In genomic region chr4:137048550-137049032, GRCm38 (mm10) we compare ENCODE assay signal across 8 mouse cellular contexts. TPM values are rescaled to one million over a fixed set of nuclear protein-coding genes. Genes with fewer than 3 reads are reported as not detected.
DNase-seq lines count a peak whose midpoint lies in the region; ATAC-seq and TF ChIP-seq lines count a peak whose summit lies in the region.

Gene Zbtb40, minus strand, starts transcription at chr4:137048801.

- H3K9me3 ChIP-seq in hindbrain, embryonic 10.5 days = peaks cover 8% of the 10 kb centered on the region; the same call in 1 of the 2 replicates
- no peaks in the 10 kb centered on the region; the same call in 1 of the 2 replicates for H3K9me3 ChIP-seq in lung, postnatal 0 days (ENCODE audit: low read length)

- TF ChIP-seq EP300 in lung, postnatal 0 days (IDR thresholded peaks at IDR 0.05) = peak; percentile 89

- no peak for TF ChIP-seq CTCF in lung, postnatal 0 days (IDR thresholded peaks at IDR 0.05)

- peak within 1 kb of the TSS; percentile 55 for H3K9ac ChIP-seq in lung, postnatal 0 days (replicated peaks; ENCODE audit: low read depth)

- H3K36me3 ChIP-seq in hindbrain, embryonic 10.5 days = no peaks in the 10 kb centered on the region
- H3K36me3 ChIP-seq in lung, postnatal 0 days (ENCODE audit: insufficient read depth, low read length) = no peaks in the 10 kb centered on the region

- H3K4me2 ChIP-seq in lung, postnatal 0 days (replicated peaks; ENCODE audit: low read depth, low read length) = peak within 1 kb of the TSS; percentile 94

- under 1% methylated on average over 32 of the region's 32 CpGs for WGBS in hindbrain, embryonic 10.5 days
- 1% methylated on average over 32 of the region's 32 CpGs for WGBS in lung, postnatal 0 days

- DNase-seq in MN1 (ENCODE audit: low spot score) = peak; percentile 99
- DNase-seq in cerebellum, adult 9-10 months = peak; percentile 97
- DNase-seq in hindbrain, embryonic 10.5 days (ENCODE audit: low spot score) = peak; percentile 98
- peak; percentile 96 for DNase-seq in layer of hippocampus, adult 9-11 months
- DNase-seq in lung, postnatal 0 days (ENCODE audit: low spot score) = peak; percentile 97
- DNase-seq in ovary, postnatal 14 days (ENCODE audit: low spot score) = peak; percentile 83
- DNase-seq in thymus, postnatal 14 days = peak; percentile 90

- ATAC-seq in frontal cortex, adult (ENCODE audit: low TSS enrichment) = peak; percentile 91
- peak; percentile 100 for ATAC-seq in lung, postnatal 0 days

- H3K27ac ChIP-seq in hindbrain, embryonic 10.5 days = peak within 1 kb of the TSS; percentile 92
- H3K27ac ChIP-seq in lung, postnatal 0 days (ENCODE audit: low read length) = peak within 1 kb of the TSS; percentile 51; the same call in 1 of the 2 replicates

- H3K27me3 ChIP-seq in hindbrain, embryonic 10.5 days (ENCODE audit: insufficient read depth, poor library complexity, severe bottlenecking) = peaks cover 40% of the 10 kb centered on the region
- H3K27me3 ChIP-seq in lung, postnatal 0 days (replicated peaks; ENCODE audit: insufficient read depth, low read length) = no peaks in the 10 kb centered on the region

- peaks cover 23% of the 10 kb centered on the region for H3K4me1 ChIP-seq in hindbrain, embryonic 10.5 days (replicated peaks)
- H3K4me1 ChIP-seq in lung, postnatal 0 days (ENCODE audit: insufficient read depth, low read depth, low read length) = no peaks in the 10 kb centered on the region

- H3K4me3 ChIP-seq in hindbrain, embryonic 10.5 days = peak within 1 kb of the TSS; percentile 86
- peak within 1 kb of the TSS; percentile 93 for H3K4me3 ChIP-seq in lung, postnatal 0 days (ENCODE audit: low read depth, low read length)

RNA-seq across cellular contexts. Expression of gene Zbtb40, which starts in this region (rescaled TPM):
- polyA plus RNA-seq in hindbrain, embryonic 10.5 days (2016; fragmentation: Nextera tagmentation; extraction: Ambion mirVana) = 5.5 TPM in 2 replicates
- 1.3 and 1.6 TPM in 2 replicates for polyA plus RNA-seq in lung, postnatal 0 days (2015; fragmentation: Nextera tagmentation; extraction: Ambion mirVana)

Comparison
In these comparisons a context has a peak if more than half of its experiments do, and no peak if none do; other contexts are left out.
1. Peak in every context shown above with its lines: DNase-seq, ATAC-seq, H3K4me3 ChIP-seq and H3K27ac ChIP-seq.